Mouse (Mus musculus) C2C12 (cell line): ENCODE data around the gene Ankrd40.

Experiments used
- CEBPB ChIP-seq: IDR thresholded peaks from one replicate; pipeline ENCODE4 v1.6.1; 2011; ENCODE audit warnings: low read depth, mild to moderate bottlenecking, control low read depth, moderate library complexity
- CTCF ChIP-seq: IDR thresholded peaks from one replicate; pipeline ENCODE4 v1.5.1; 2011; ENCODE audit not compliant: control insufficient read depth, insufficient read depth, insufficient read length
- MAX ChIP-seq: IDR thresholded peaks from one replicate; pipeline ENCODE4 v1.6.1; 2011; ENCODE audit warnings: mild to moderate bottlenecking, control low read depth
- MYOD1 ChIP-seq: IDR thresholded peaks from one replicate; pipeline ENCODE4 v1.6.1; 2011; ENCODE audit warnings: low read depth; ENCODE audit not compliant: control insufficient read depth, insufficient read length
- MYOG ChIP-seq: IDR thresholded peaks from one replicate; pipeline ENCODE4 v1.6.1; 2011; ENCODE audit not compliant: control insufficient read depth, insufficient read length; ENCODE audit errors: extremely low read depth
- USF1 ChIP-seq: IDR thresholded peaks from one replicate; pipeline ENCODE4 v1.6.1; 2011; ENCODE audit warnings: low read depth, mild to moderate bottlenecking, control low read depth, moderate library complexity

GRCm38 (mm10) chr11:94320969-94321930 lies 6.6 kb upstream of the Ankrd40 start:
- TF ChIP-seq USF1: no peak
- no peak for TF ChIP-seq MAX
- TF ChIP-seq CTCF: no peak
- no peak for TF ChIP-seq MYOD1
- no peak for TF ChIP-seq CEBPB
- no peak for TF ChIP-seq MYOG
